Mouse (Mus musculus): ENCODE results near the gene Bola2. TPM values are rescaled to one million over a fixed set of nuclear protein-coding genes. Genes with fewer than 3 reads are reported as not detected.

The Bola2 gene
- 100 to 1,000 TPM in 1 of 2 experiments, 10 to 100 TPM in 1; 72.6 to 201 TPM for polyA plus RNA-seq (2012; fragmentation: generic; extraction: Trizol)

GRCm38 (mm10) chr7:126695210-126695611 is at the start of gene Bola2:
Gene Bola2, plus strand, starts transcription at chr7:126695401.

GRCm38 (mm10) chr7:126649231-126650051 is 45.8 kb upstream of the Bola2 start, which contains the start of gene Sgf29:
Gene Sgf29, plus strand, starts transcription at chr7:126649309.

DNA sequence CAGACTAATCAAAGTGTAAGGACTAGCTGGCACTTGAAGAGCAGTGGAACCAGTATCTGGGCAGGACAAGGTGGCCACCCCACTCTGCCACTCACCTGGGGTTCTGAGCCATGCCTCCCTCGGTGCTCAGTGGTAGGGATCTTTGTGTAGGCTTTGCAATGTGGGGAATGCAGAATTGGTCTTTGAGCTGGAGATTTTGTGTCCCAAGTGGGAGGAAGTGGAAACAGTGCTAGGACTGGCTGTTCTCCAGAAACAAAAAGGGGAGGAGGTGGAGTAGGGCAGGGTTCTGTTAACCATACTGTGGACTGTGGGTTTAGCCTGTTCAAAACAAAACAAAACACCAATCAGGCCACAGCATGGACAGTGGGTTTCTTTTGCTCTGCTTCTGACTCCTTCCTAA is 19.0 kb upstream of the Bola2 start, which contains the start of gene Sult1a1:
TSS of gene Sult1a1 (minus strand) at position 226 of the 400 bp plus-strand sequence.

DNA sequence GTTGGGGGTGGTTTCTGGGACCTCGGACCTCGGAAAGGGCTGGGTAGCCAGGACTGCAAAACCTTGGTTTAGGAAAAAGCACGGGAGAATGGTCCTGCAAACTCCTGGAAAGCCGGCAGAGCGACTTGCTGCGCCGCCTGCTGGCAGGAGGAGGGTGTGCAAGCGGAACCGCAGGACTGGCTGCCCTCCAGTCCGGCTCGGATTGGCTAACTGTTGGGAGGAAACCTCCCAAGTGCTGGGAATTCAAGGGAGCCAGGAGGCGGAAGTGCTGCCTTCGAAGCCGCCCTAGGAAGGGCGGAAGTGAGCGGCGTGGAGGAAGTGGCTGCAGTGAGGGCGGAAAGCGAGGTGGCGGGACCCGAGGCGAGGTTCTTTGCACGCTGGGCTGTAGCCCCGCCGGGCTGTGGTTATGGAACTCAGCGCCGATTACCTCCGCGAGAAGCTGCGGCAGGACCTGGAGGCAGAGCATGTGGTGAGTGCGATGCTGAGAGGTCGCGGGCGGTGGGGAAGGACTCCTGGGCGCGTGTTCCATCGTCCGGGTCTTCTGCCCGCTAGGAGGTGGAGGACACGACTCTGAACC is 518 bp downstream of the Bola2 start, which contains the start of gene Slx1b:
TSS of gene Slx1b (minus strand) at position 154 of the 577 bp plus-strand sequence.

DNA sequence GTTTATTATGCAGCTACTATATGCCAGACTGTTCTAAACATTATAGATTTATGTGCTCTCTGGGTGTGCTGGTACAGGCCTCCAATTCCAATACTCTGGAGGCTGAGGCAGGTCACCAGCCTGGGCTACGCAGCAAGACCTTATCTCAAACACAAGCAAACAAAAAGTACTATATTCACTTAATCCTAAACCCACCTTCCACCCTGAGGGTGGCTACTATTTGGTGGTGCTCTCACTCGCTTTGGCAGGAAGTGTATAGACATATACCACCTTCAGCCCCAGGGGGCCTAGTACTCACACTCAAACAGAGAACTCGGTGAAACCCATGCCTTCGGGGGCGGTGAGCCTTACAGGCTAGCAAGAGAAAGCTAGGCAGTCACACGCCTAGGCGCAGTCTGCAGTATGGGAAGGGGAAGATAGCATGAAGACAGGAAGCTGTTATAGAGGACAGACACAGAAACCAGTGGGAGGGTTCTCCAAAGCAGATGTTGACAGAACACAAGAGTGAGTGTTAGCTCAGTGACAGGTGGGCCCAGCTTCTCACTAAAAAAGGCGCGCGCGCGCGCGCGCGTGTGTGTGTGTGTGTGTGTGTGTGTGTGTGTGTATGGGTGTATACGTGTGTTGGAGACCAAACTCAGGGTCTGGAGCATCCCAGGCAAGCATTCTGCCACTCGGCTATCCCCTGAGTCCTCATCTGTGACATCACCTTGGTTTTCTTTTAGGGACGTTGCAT is 12.4 kb downstream of the Bola2 start, which contains the start of gene Coro1a:
TSS of gene Coro1a (minus strand) at position 346 of the 733 bp plus-strand sequence.

Other genes with a start within 250 kb of the Bola2 start
- under 1 TPM; 0.06 to 0.48 TPM for gene Atp2a1, start 232.3 kb upstream of the Bola2 start, polyA plus RNA-seq (2012; fragmentation: generic; extraction: Trizol)
- gene Sh2b1, start 220.0 kb upstream of the Bola2 start, polyA plus RNA-seq (2012; fragmentation: generic; extraction: Trizol), result 10 to 100 TPM; 10.5 to 37.6 TPM
- gene Tufm, start 208.0 kb upstream of the Bola2 start, polyA plus RNA-seq (2012; fragmentation: generic; extraction: Trizol), result 100 to 1,000 TPM; 113 to 212 TPM
- gene Atxn2l, start 192.0 kb upstream of the Bola2 start, polyA plus RNA-seq (2012; fragmentation: generic; extraction: Trizol), result 10 to 100 TPM; 26.2 to 51.5 TPM
- gene Eif3c, start 129.0 kb upstream of the Bola2 start, polyA plus RNA-seq (2012; fragmentation: generic; extraction: Trizol), result 100 to 1,000 TPM in 1 of 2 experiments, 10 to 100 TPM in 1; 71.1 to 121 TPM
- gene Apobr, start 110.5 kb upstream of the Bola2 start, polyA plus RNA-seq (2012; fragmentation: generic; extraction: Trizol), result under 1 TPM; 0.28 to 0.60 TPM
- gene Cln3, start 109.6 kb upstream of the Bola2 start, polyA plus RNA-seq (2012; fragmentation: generic; extraction: Trizol), result under 1 TPM; 0.26 to 0.27 TPM
- not detected for gene Il27, start 100.5 kb upstream of the Bola2 start, polyA plus RNA-seq (2012; fragmentation: generic; extraction: Trizol)
- 100 to 1,000 TPM in 1 of 2 experiments, 10 to 100 TPM in 1; 12.1 to 109 TPM for gene Nupr1, start 64.5 kb upstream of the Bola2 start, polyA plus RNA-seq (2012; fragmentation: generic; extraction: Trizol)
- 10 to 100 TPM; 24.3 to 64.3 TPM for gene Sgf29, start 46.1 kb upstream of the Bola2 start, polyA plus RNA-seq (2012; fragmentation: generic; extraction: Trizol)
- gene Sult1a1, start 19.0 kb upstream of the Bola2 start, polyA plus RNA-seq (2012; fragmentation: generic; extraction: Trizol), result 10 to 100 TPM in 1 of 2 experiments, under 1 TPM in 1; 0.02 to 11.3 TPM
- 1 to 10 TPM; 5.3 to 7.8 TPM for gene Slx1b, start 383 bp downstream of the Bola2 start, polyA plus RNA-seq (2012; fragmentation: generic; extraction: Trizol)
- 1 to 10 TPM; 4.1 to 4.4 TPM for gene Coro1a, start 12.4 kb downstream of the Bola2 start, polyA plus RNA-seq (2012; fragmentation: generic; extraction: Trizol)
- 100 to 1,000 TPM; 144 to 277 TPM for gene Mapk3, start 64.2 kb downstream of the Bola2 start, polyA plus RNA-seq (2012; fragmentation: generic; extraction: Trizol)
- gene Gdpd3, start 70.9 kb downstream of the Bola2 start, polyA plus RNA-seq (2012; fragmentation: generic; extraction: Trizol), result 1 to 10 TPM in 1 of 2 experiments, under 1 TPM in 1; 0.20 to 4.2 TPM
- 100 to 1,000 TPM in 1 of 2 experiments, 10 to 100 TPM in 1; 18.7 to 138 TPM for gene Ypel3, start 81.6 kb downstream of the Bola2 start, polyA plus RNA-seq (2012; fragmentation: generic; extraction: Trizol)
- under 1 TPM; 0.01 to 0.58 TPM for gene Tbx6, start 86.1 kb downstream of the Bola2 start, polyA plus RNA-seq (2012; fragmentation: generic; extraction: Trizol)
- 100 to 1,000 TPM; 126 TPM for gene Ppp4c, start 97.1 kb downstream of the Bola2 start, polyA plus RNA-seq (2012; fragmentation: generic; extraction: Trizol)
- gene Fam57b, start 102.3 kb downstream of the Bola2 start, polyA plus RNA-seq (2012; fragmentation: generic; extraction: Trizol), result under 1 TPM; 0.08 TPM
- not detected for gene 4930451I11Rik, start 136.2 kb downstream of the Bola2 start, polyA plus RNA-seq (2012; fragmentation: generic; extraction: Trizol)
- gene Doc2a, start 152.0 kb downstream of the Bola2 start, polyA plus RNA-seq (2012; fragmentation: generic; extraction: Trizol), result not detected
- gene Hirip3, start 166.6 kb downstream of the Bola2 start, polyA plus RNA-seq (2012; fragmentation: generic; extraction: Trizol), result 10 to 100 TPM; 10.8 to 24.2 TPM
- 10 to 100 TPM; 65.9 to 98.4 TPM for gene Ino80e, start 167.0 kb downstream of the Bola2 start, polyA plus RNA-seq (2012; fragmentation: generic; extraction: Trizol)
- 10 to 100 TPM; 10.1 to 53.2 TPM for gene Taok2, start 189.3 kb downstream of the Bola2 start, polyA plus RNA-seq (2012; fragmentation: generic; extraction: Trizol)
- gene Tmem219, start 227.5 kb downstream of the Bola2 start, polyA plus RNA-seq (2012; fragmentation: generic; extraction: Trizol), result 10 to 100 TPM; 27.0 to 35.9 TPM
- gene Kctd13, start 233.5 kb downstream of the Bola2 start, polyA plus RNA-seq (2012; fragmentation: generic; extraction: Trizol), result 10 to 100 TPM in 1 of 2 experiments, 1 to 10 TPM in 1; 5.7 to 11.3 TPM